Mouse (Mus musculus) gastrocnemius, postnatal 14 days (tissue): ENCODE measurements at regions not wholly inside any gene's neighbourhood (a gene's known extent, or its start where the extent isn't known, plus 50 kb on each side); places are given as distances from the start of the nearest gene placed in this dataset.

Source experiments
- DNase-seq: peaks from one replicate; pipeline ENCODE4 v3.0.0; 2021; ENCODE audit warnings: mixed read lengths
- intact Hi-C: fragments of 180-260 bp; cut with DNase I; formaldehyde crosslinking; loops from one replicate; pipeline ENCODE4 v1.15.1; 2025; ENCODE audit warnings: low total_unique reads

- no peak for DNase-seq
- intact Hi-C loops: no loop called here
These were observed 118.3 kb upstream of the Ednra start for GRCm38 (mm10) chr8:77842392-77843139.

- DNase-seq: no peak
- intact Hi-C loops: no loop called here
These were observed 119.0 kb upstream of the Ednra start for GRCm38 (mm10) chr8:77843229-77843628.

- intact Hi-C loops: no loop called here
- DNase-seq: no peak
These were observed 126.3 kb upstream of the Ednra start for GRCm38 (mm10) chr8:77850523-77850922.

- DNase-seq: no peak
- intact Hi-C loops: no loop called here
These were observed 146.0 kb upstream of the Ednra start for GRCm38 (mm10) chr8:77870264-77870663.

- DNase-seq: no peak
- intact Hi-C loops: no loop called here
These were observed 148.5 kb upstream of the Ednra start for GRCm38 (mm10) chr8:77872771-77873170.

- no peak for DNase-seq
- intact Hi-C loops: no loop called here
These were observed 195.5 kb upstream of the Ednra start for GRCm38 (mm10) chr8:77919776-77920175.

GRCm38 (mm10) chr8:77921868-77922267 is 197.6 kb upstream of the Ednra start:
- intact Hi-C loops: no loop called here
- no peak for DNase-seq

- intact Hi-C loops: no loop called here
- DNase-seq: no peak
These were observed 223.4 kb upstream of the Ednra start for GRCm38 (mm10) chr8:77947702-77948101.

GRCm38 (mm10) chr8:77949640-77950039 is 225.4 kb upstream of the Ednra start:
- intact Hi-C loops: no loop called here
- no peak for DNase-seq

GRCm38 (mm10) chr8:77958814-77959372 is 234.6 kb upstream of the Ednra start:
- no peak for DNase-seq
- intact Hi-C loops: no loop called here

GRCm38 (mm10) chr8:77963102-77963698 is 238.9 kb upstream of the Ednra start:
- no peak for DNase-seq
- intact Hi-C loops: no loop called here

GRCm38 (mm10) chr8:77970378-77970777 is 242.7 kb upstream of the Ttc29 start:
- DNase-seq: no peak
- intact Hi-C loops: no loop called here

GRCm38 (mm10) chr8:77973714-77974113 is 239.4 kb upstream of the Ttc29 start:
- no peak for DNase-seq
- intact Hi-C loops: no loop called here

- intact Hi-C loops: no loop called here
- DNase-seq: no peak
These were observed 234.0 kb upstream of the Ttc29 start for GRCm38 (mm10) chr8:77979106-77979505.

GRCm38 (mm10) chr8:77980701-77981100 is 232.4 kb upstream of the Ttc29 start:
- DNase-seq: no peak
- intact Hi-C loops: no loop called here

GRCm38 (mm10) chr8:77982031-77982430 is 231.1 kb upstream of the Ttc29 start:
- no peak for DNase-seq
- intact Hi-C loops: no loop called here

- intact Hi-C loops: no loop called here
- DNase-seq: no peak
These were observed 229.6 kb upstream of the Ttc29 start for GRCm38 (mm10) chr8:77983476-77983875.

- DNase-seq: no peak
- intact Hi-C loops: no loop called here
These were observed 225.9 kb upstream of the Ttc29 start for GRCm38 (mm10) chr8:77987237-77987636.

- intact Hi-C loops: no loop called here
- DNase-seq: no peak
These were observed 224.6 kb upstream of the Ttc29 start for GRCm38 (mm10) chr8:77988291-77989056.

- no peak for DNase-seq
- intact Hi-C loops: no loop called here
These were observed 222.0 kb upstream of the Ttc29 start for GRCm38 (mm10) chr8:77991050-77991449.
